Mouse (Mus musculus) kidney, embryonic 16.5 days (tissue): ENCODE data around the gene Sp140. TPM values are rescaled to one million over a fixed set of nuclear protein-coding genes. Genes with fewer than 3 reads are reported as not detected.

Experiments used
- ATAC-seq: fragments of 200-750 bp; cut with Nextera tagmentation; 2 replicates; pipeline ENCODE4 v1.8.0; 2017; ENCODE audit warnings: moderate TSS enrichment; ENCODE audit not compliant: low FRiP score, low TSS enrichment
- H3K27ac ChIP-seq: fragments of 300-500 bp; sonication (generic); 2 replicates; pipeline ENCODE4 v1.5.1; 2014; ENCODE audit warnings: low read length
- H3K27me3 ChIP-seq: fragments of 300-500 bp; sonication (generic); 2 replicates; pipeline ENCODE4 v1.6.1; 2014; ENCODE audit warnings: low read length, control low read depth, mixed read lengths; ENCODE audit not compliant: insufficient read depth
- H3K36me3 ChIP-seq: fragments of 300-500 bp; sonication (generic); 2 replicates; pipeline ENCODE4 v1.6.1; 2014; ENCODE audit warnings: low read length, control low read depth, mixed read lengths; ENCODE audit not compliant: insufficient read depth
- H3K4me1 ChIP-seq: fragments of 300-500 bp; sonication (generic); 2 replicates; pipeline ENCODE4 v1.6.1; 2014; ENCODE audit warnings: low read length, control low read depth, mixed read lengths; ENCODE audit not compliant: insufficient read depth
- H3K4me2 ChIP-seq: fragments of 300-500 bp; sonication (generic); replicated peaks from 2 replicates; pipeline ENCODE4 v1.6.1; 2014; ENCODE audit warnings: low read depth, low read length
- H3K4me3 ChIP-seq: fragments of 300-500 bp; sonication (generic); 2 replicates; pipeline ENCODE4 v1.5.1; 2014; ENCODE audit warnings: mild to moderate bottlenecking, low read length
- H3K9ac ChIP-seq: fragments of 300-500 bp; sonication (generic); replicated peaks from 2 replicates; pipeline ENCODE4 v1.6.1; 2014; ENCODE audit warnings: low read length
- H3K9me3 ChIP-seq: fragments of 300-500 bp; sonication (generic); 2 replicates; pipeline ENCODE4 v1.6.1; 2016; ENCODE audit warnings: low read length, control low read depth
- WGBS: fragments of 180-500 bp; shearing (Covaris S2); extraction: QIAGEN DNeasy Blood & Tissue Kit; methylation state at CpG from one replicate; pipeline ENCODE4 v1.1.7; 2014; 5-methylcytosine and 5-hydroxymethylcytosine counted together
- polyA plus RNA-seq: library from polyadenylated mRNA; unstranded; fragments of >200 nt; fragmentation: Nextera tagmentation; extraction: Ambion mirVana; gene quantifications from 2 replicates; pipeline ENCODE4 v1.2.1, GENCODE M21; 2015

Sp140 gene
- polyA plus RNA-seq, 1 experiment from 2014 or later: 1.3 TPM

GRCm38 (mm10) chr1:85692281-85692680 lies 92.1 kb downstream of the Sp140 start:
- 75% methylated on average over 1 of the region's 1 CpGs for WGBS
- Histone ChIP-seq H3K4me1 (no peaks in the 10 kb centered on the region), H3K9me3 (no peaks in the 10 kb centered on the region), H3K4me3 (no peak overlapping the region), H3K27ac (no peak overlapping the region), H3K9ac (no peak overlapping the region), H3K27me3 (no peaks in the 10 kb centered on the region), H3K36me3 (no peaks in the 10 kb centered on the region), H3K4me2 (no peak overlapping the region)
- ATAC-seq: no peak

GRCm38 (mm10) chr1:85693280-85693679 lies 93.1 kb downstream of the Sp140 start:
- H3K4me2 ChIP-seq: no peak overlapping the region
- no peak overlapping the region for H3K9ac ChIP-seq
- no peak overlapping the region for H3K4me3 ChIP-seq
- H3K27ac ChIP-seq: no peak overlapping the region
- H3K36me3 ChIP-seq: no peaks in the 10 kb centered on the region
- H3K4me1 ChIP-seq: no peaks in the 10 kb centered on the region
- no peaks in the 10 kb centered on the region for H3K27me3 ChIP-seq
- no peak for ATAC-seq
- H3K9me3 ChIP-seq: no peaks in the 10 kb centered on the region
- 76% methylated on average over 3 of the region's 3 CpGs for WGBS

Other genes with a start within 250 kb of the Sp140 start
- not detected in 2 replicates for gene G530012D18Rik, start 24.7 kb upstream of the Sp140 start, polyA plus RNA-seq
- gene Sp110, start 1.6 kb upstream of the Sp140 start, polyA plus RNA-seq: 1.4 TPM in 2 replicates
- gene Sp100, start 49.6 kb downstream of the Sp140 start, polyA plus RNA-seq: 2.8 and 3.3 TPM in 2 replicates
- gene A630001G21Rik, start 178.3 kb downstream of the Sp140 start, polyA plus RNA-seq: 0.68 and 1.3 TPM in 2 replicates
- gene Cab39, start 193.1 kb downstream of the Sp140 start, polyA plus RNA-seq: 26.2 and 26.9 TPM in 2 replicates